Mouse (Mus musculus) midbrain, embryonic 16.5 days (tissue): ENCODE measurements around the gene Sirpa. TPM values are rescaled to one million over a fixed set of nuclear protein-coding genes. Genes with fewer than 3 reads are reported as not detected.

ENCODE experiments used
- ATAC-seq: fragments of 200-750 bp; cut with Nextera tagmentation; 2 replicates; pipeline ENCODE4 v1.8.0; 2017; ENCODE audit warnings: moderate TSS enrichment
- H3K27ac ChIP-seq: fragments of 300-500 bp; sonication (generic); 2 replicates; pipeline ENCODE4 v1.5.1; 2014; ENCODE audit warnings: mild to moderate bottlenecking, low read length, mixed read lengths
- H3K27me3 ChIP-seq: fragments of 300-500 bp; sonication (generic); 2 replicates; pipeline ENCODE4 v1.6.1; 2014; ENCODE audit warnings: low read depth, low read length, mixed read lengths; ENCODE audit not compliant: control insufficient read depth, insufficient read depth
- H3K36me3 ChIP-seq: fragments of 300-500 bp; sonication (generic); 2 replicates; pipeline ENCODE4 v1.6.1; 2014; ENCODE audit warnings: mild to moderate bottlenecking, low read length, moderate library complexity, mixed read lengths; ENCODE audit not compliant: control insufficient read depth, insufficient read depth
- H3K4me1 ChIP-seq: fragments of 300-500 bp; sonication (generic); 2 replicates; pipeline ENCODE4 v1.6.1; 2014; ENCODE audit warnings: mild to moderate bottlenecking, low read length, mixed read lengths; ENCODE audit not compliant: control insufficient read depth, insufficient read depth
- H3K4me2 ChIP-seq: fragments of 300-500 bp; sonication (generic); 2 replicates; pipeline ENCODE4 v1.6.1; 2014; ENCODE audit warnings: mild to moderate bottlenecking, low read length, mixed read lengths
- H3K4me3 ChIP-seq: fragments of 300-500 bp; sonication (generic); 2 replicates; pipeline ENCODE4 v1.5.1; 2014; ENCODE audit warnings: low read depth, mild to moderate bottlenecking, low read length, moderate library complexity, mixed read lengths
- H3K9ac ChIP-seq: fragments of 300-500 bp; sonication (generic); 2 replicates; pipeline ENCODE4 v1.6.1; 2014; ENCODE audit warnings: low read depth, low read length, mixed read lengths
- H3K9me3 ChIP-seq: fragments of 300-500 bp; sonication (generic); replicated peaks from 2 replicates; pipeline ENCODE4 v1.6.1; 2014; ENCODE audit warnings: mild to moderate bottlenecking, low read length, mixed read lengths; ENCODE audit not compliant: control insufficient read depth, poor library complexity, severe bottlenecking
- WGBS: fragments of 180-500 bp; shearing (Covaris S2); extraction: QIAGEN DNeasy Blood & Tissue Kit; methylation state at CpG from one replicate; pipeline ENCODE4 v1.1.7; 2014; 5-methylcytosine and 5-hydroxymethylcytosine counted together
- polyA plus RNA-seq: library from polyadenylated mRNA; unstranded; fragments of >200 nt; fragmentation: Nextera tagmentation; extraction: Ambion mirVana; gene quantifications from 2 replicates; pipeline ENCODE4 v1.2.1, GENCODE M21; 2015

Sirpa gene
- polyA plus RNA-seq, 1 experiment from 2014 or later = 45.9 TPM

GRCm38 (mm10) chr2:129660020-129660419 is 67.4 kb downstream of the Sirpa start:
- H3K36me3 ChIP-seq = no peaks in the 10 kb centered on the region
- no peak overlapping the region for H3K4me2 ChIP-seq
- ATAC-seq = no peak
- no peak overlapping the region for H3K9ac ChIP-seq
- no peaks in the 10 kb centered on the region for H3K27me3 ChIP-seq
- WGBS = 72% methylated on average over 6 of the region's 6 CpGs
- H3K4me3 ChIP-seq = no peak overlapping the region
- H3K27ac ChIP-seq = no peak overlapping the region
- H3K4me1 ChIP-seq = no peaks in the 10 kb centered on the region
- H3K9me3 ChIP-seq = no peaks in the 10 kb centered on the region

- Histone ChIP-seq H3K4me1 (no peaks in the 10 kb centered on the region), H3K9ac (no peak overlapping the region), H3K4me3 (no peak overlapping the region), H3K36me3 (no peaks in the 10 kb centered on the region), H3K27me3 (no peaks in the 10 kb centered on the region), H3K9me3 (no peaks in the 10 kb centered on the region), H3K4me2 (no peak overlapping the region), H3K27ac (no peak overlapping the region)
- ATAC-seq = no peak
- WGBS = 64% methylated on average over 4 of the region's 4 CpGs
Measured at GRCm38 (mm10) chr2:129662484-129662883, 69.8 kb downstream of the Sirpa start.

GRCm38 (mm10) chr2:129671911-129672310 is 79.3 kb downstream of the Sirpa start:
- Histone ChIP-seq H3K4me3 (no peak overlapping the region), H3K4me1 (no peaks in the 10 kb centered on the region)

GRCm38 (mm10) chr2:129674935-129675634 is 82.5 kb downstream of the Sirpa start:
- WGBS = 30% methylated on average over 13 of the region's 13 CpGs
- ATAC-seq = no peak

More at GRCm38 (mm10) chr2:129671911-129672310, 79.3 kb downstream of the Sirpa start:
- H3K9ac ChIP-seq = no peak overlapping the region
- 80% methylated on average over 4 of the region's 4 CpGs for WGBS
- H3K27ac ChIP-seq = no peak overlapping the region
- H3K27me3 ChIP-seq = no peaks in the 10 kb centered on the region
- no peaks in the 10 kb centered on the region for H3K36me3 ChIP-seq
- no peak for ATAC-seq
- H3K9me3 ChIP-seq = no peaks in the 10 kb centered on the region
- H3K4me2 ChIP-seq = no peak overlapping the region

GRCm38 (mm10) chr2:129677664-129678063 is 85.0 kb downstream of the Sirpa start:
- Histone ChIP-seq H3K4me3 (no peak overlapping the region), H3K27ac (peak overlapping the region; percentile 38; the same call in 1 of the 2 replicates), H3K36me3 (no peaks in the 10 kb centered on the region), H3K4me1 (peaks cover 8% of the 10 kb centered on the region; the same call in 1 of the 2 replicates), H3K9me3 (no peaks in the 10 kb centered on the region), H3K4me2 (no peak overlapping the region), H3K27me3 (no peaks in the 10 kb centered on the region), H3K9ac (no peak overlapping the region)
- 11% methylated on average over 2 of the region's 2 CpGs for WGBS
- peak; percentile 69 for ATAC-seq

More at GRCm38 (mm10) chr2:129674935-129675634, 82.5 kb downstream of the Sirpa start:
- H3K9me3 ChIP-seq = no peaks in the 10 kb centered on the region
- no peak overlapping the region for H3K4me2 ChIP-seq
- no peak overlapping the region for H3K27ac ChIP-seq
- H3K36me3 ChIP-seq = no peaks in the 10 kb centered on the region
- no peak overlapping the region for H3K4me3 ChIP-seq
- H3K4me1 ChIP-seq = peaks cover 8% of the 10 kb centered on the region; the same call in 1 of the 2 replicates
- H3K27me3 ChIP-seq = no peaks in the 10 kb centered on the region
- no peak overlapping the region for H3K9ac ChIP-seq

- Histone ChIP-seq H3K36me3 (no peaks in the 10 kb centered on the region), H3K9me3 (no peaks in the 10 kb centered on the region), H3K27ac (no peak overlapping the region), H3K9ac (no peak overlapping the region), H3K4me1 (peaks cover 8% of the 10 kb centered on the region; the same call in 1 of the 2 replicates), H3K27me3 (no peaks in the 10 kb centered on the region), H3K4me3 (no peak overlapping the region), H3K4me2 (no peak overlapping the region)
- 84% methylated on average over 5 of the region's 5 CpGs for WGBS
- ATAC-seq = no peak
Measured at GRCm38 (mm10) chr2:129679066-129679465, 86.4 kb downstream of the Sirpa start.

GRCm38 (mm10) chr2:129680236-129680635 is 87.6 kb downstream of the Sirpa start:
- H3K27me3 ChIP-seq = no peaks in the 10 kb centered on the region
- H3K9me3 ChIP-seq = no peaks in the 10 kb centered on the region
- H3K9ac ChIP-seq = no peak overlapping the region
- 91% methylated on average over 3 of the region's 3 CpGs for WGBS
- H3K4me3 ChIP-seq = no peak overlapping the region
- no peak for ATAC-seq
- H3K27ac ChIP-seq = no peak overlapping the region
- H3K4me2 ChIP-seq = no peak overlapping the region
- peaks cover 8% of the 10 kb centered on the region; the same call in 1 of the 2 replicates for H3K4me1 ChIP-seq
- H3K36me3 ChIP-seq = no peaks in the 10 kb centered on the region

Other genes starting within 250 kb of the Sirpa start
- gene Il1b, start 221.7 kb upstream of the Sirpa start, polyA plus RNA-seq = not detected in 2 replicates
- not detected in 2 replicates for gene F830045P16Rik, start 56.2 kb upstream of the Sirpa start, polyA plus RNA-seq
- gene Pdyn, start 107.0 kb downstream of the Sirpa start, polyA plus RNA-seq = 16.1 and 19.1 TPM in 2 replicates
- gene Stk35, start 207.7 kb downstream of the Sirpa start, polyA plus RNA-seq = 6.4 and 8.0 TPM in 2 replicates